Mouse (Mus musculus): ENCODE measurements around the gene Trim13.
"Not testable (repeated sequence)": the region's sequence is repeated elsewhere in the genome, so short reads cannot be mapped to it uniquely, and the experiment has no call there.

Gene Trim13

GRCm38 (mm10) chr14:61597968-61598367 lies at the start of gene Trim13:
Gene Trim13, plus strand, starts transcription at chr14:61598247.
- no peak for DNase-seq (ENCODE audit: low spot score in 2 of 2)

GRCm38 (mm10) chr14:61548614-61549013 lies 49.4 kb upstream of the Trim13 start:
- DNase-seq (ENCODE audit: low spot score in 2 of 2), result peak in 1 of 2 experiments; percentile 21

GRCm38 (mm10) chr14:61555931-61556288 lies 42.1 kb upstream of the Trim13 start:
- DNase-seq (ENCODE audit: low spot score in 2 of 2), result no peak

GRCm38 (mm10) chr14:61556289-61557147 lies 41.5 kb upstream of the Trim13 start, which contains the start of gene Spryd7:
Gene Spryd7, minus strand, starts transcription at chr14:61556886.
- DNase-seq (ENCODE audit: low spot score in 2 of 2), result peak; percentile 97

GRCm38 (mm10) chr14:61558901-61559300 lies 39.1 kb upstream of the Trim13 start:
- no peak for DNase-seq (ENCODE audit: low spot score in 2 of 2)

- no peak for DNase-seq (ENCODE audit: low spot score in 2 of 2)
These were observed 38.2 kb upstream of the Trim13 start for GRCm38 (mm10) chr14:61559856-61560255.

- not testable (repeated sequence) for DNase-seq (ENCODE audit: low spot score in 2 of 2)
These were observed 31.8 kb upstream of the Trim13 start for GRCm38 (mm10) chr14:61566211-61566610.

- DNase-seq (ENCODE audit: low spot score in 2 of 2), result no peak
These were observed 28.7 kb upstream of the Trim13 start for GRCm38 (mm10) chr14:61569344-61569743.

GRCm38 (mm10) chr14:61571366-61571765 lies 26.7 kb upstream of the Trim13 start:
- peak; percentile 50 to 80 for DNase-seq (ENCODE audit: low spot score in 2 of 2)

GRCm38 (mm10) chr14:61572131-61572530 lies 25.9 kb upstream of the Trim13 start:
- no peak for DNase-seq (ENCODE audit: low spot score in 2 of 2)

- DNase-seq (ENCODE audit: low spot score in 2 of 2), result peak; percentile 44 to 51
These were observed 23.0 kb upstream of the Trim13 start for GRCm38 (mm10) chr14:61575066-61575465.

- DNase-seq (ENCODE audit: low spot score in 2 of 2), result no peak
These were observed 22.1 kb upstream of the Trim13 start for GRCm38 (mm10) chr14:61575941-61576340.

- no peak for DNase-seq (ENCODE audit: low spot score in 2 of 2)
These were observed 8.6 kb upstream of the Trim13 start for GRCm38 (mm10) chr14:61589288-61590065.

GRCm38 (mm10) chr14:61596719-61597426 lies 1.2 kb upstream of the Trim13 start:
- DNase-seq (ENCODE audit: low spot score in 2 of 2), result no peak

GRCm38 (mm10) chr14:61599057-61599806 lies 1.2 kb downstream of the Trim13 start:
- peak; percentile 90 for DNase-seq (ENCODE audit: low spot score in 2 of 2)

- DNase-seq (ENCODE audit: low spot score in 2 of 2), result no peak
These were observed 3.3 kb downstream of the Trim13 start for GRCm38 (mm10) chr14:61601348-61601747.

- DNase-seq (ENCODE audit: low spot score in 2 of 2), result no peak
These were observed 5.2 kb downstream of the Trim13 start for GRCm38 (mm10) chr14:61603069-61603755.

GRCm38 (mm10) chr14:61604081-61604480 lies 6.0 kb downstream of the Trim13 start:
- no peak for DNase-seq (ENCODE audit: low spot score in 2 of 2)

GRCm38 (mm10) chr14:61606088-61606487 lies 8.0 kb downstream of the Trim13 start:
- not testable (repeated sequence) for DNase-seq (ENCODE audit: low spot score in 2 of 2)

GRCm38 (mm10) chr14:61607157-61607556 lies 9.1 kb downstream of the Trim13 start, which contains the start of gene Kcnrg:
Gene Kcnrg, plus strand, starts transcription at chr14:61607457.
- no peak for DNase-seq (ENCODE audit: low spot score in 2 of 2)

GRCm38 (mm10) chr14:61611766-61612165 lies 13.7 kb downstream of the Trim13 start:
- no peak for DNase-seq (ENCODE audit: low spot score in 2 of 2)
